Mouse (Mus musculus): ENCODE results near the gene Adgrv1. TPM values are rescaled to one million over a fixed set of nuclear protein-coding genes. Genes with fewer than 3 reads are reported as not detected.
A peak's percentile ranks its signal among the peaks of the same experiment; 100 is the strongest.

Adgrv1 gene
- polyA plus RNA-seq, 1 experiment from 2014 or later, result 2.4 TPM

- H3K4me1 ChIP-seq, result no peaks in the 10 kb centered on the region
- ATAC-seq (ENCODE audit: borderline replicate concordance, extremely low read depth, low FRiP score, low TSS enrichment), result peak; percentile 44; the same call in 1 of the 2 replicates
- H3K9ac ChIP-seq, result no peak overlapping the region
Measured at GRCm38 (mm10) chr13:81155322-81155721, 477.6 kb downstream of the Adgrv1 start.

GRCm38 (mm10) chr13:81144434-81144833, 488.5 kb downstream of the Adgrv1 start:
- no peak for ATAC-seq (ENCODE audit: borderline replicate concordance, extremely low read depth, low FRiP score, low TSS enrichment)
- H3K36me3 ChIP-seq, result no peaks in the 10 kb centered on the region
- 74% methylated on average over 1 of the region's 1 CpGs for WGBS
- no peaks in the 10 kb centered on the region for H3K4me1 ChIP-seq
- no peak overlapping the region for H3K27ac ChIP-seq
- no peaks in the 10 kb centered on the region for H3K27me3 ChIP-seq
- no peaks in the 10 kb centered on the region for H3K9me3 ChIP-seq
- no peak overlapping the region for H3K4me3 ChIP-seq
- no peak overlapping the region for H3K4me2 ChIP-seq
- no peak overlapping the region for H3K9ac ChIP-seq

More at GRCm38 (mm10) chr13:81155322-81155721, 477.6 kb downstream of the Adgrv1 start:
- no peak overlapping the region for H3K4me2 ChIP-seq
- no peak overlapping the region for H3K27ac ChIP-seq
- H3K36me3 ChIP-seq, result no peaks in the 10 kb centered on the region
- H3K9me3 ChIP-seq, result no peaks in the 10 kb centered on the region
- no peak overlapping the region for H3K4me3 ChIP-seq
- H3K27me3 ChIP-seq, result no peaks in the 10 kb centered on the region

GRCm38 (mm10) chr13:81142268-81142884, 490.6 kb downstream of the Adgrv1 start:
- Histone ChIP-seq H3K36me3 (no peaks in the 10 kb centered on the region), H3K9ac (no peak overlapping the region), H3K4me1 (no peaks in the 10 kb centered on the region), H3K27me3 (no peaks in the 10 kb centered on the region), H3K4me2 (no peak overlapping the region), H3K27ac (no peak overlapping the region), H3K9me3 (no peaks in the 10 kb centered on the region), H3K4me3 (no peak overlapping the region)
- no peak for ATAC-seq (ENCODE audit: borderline replicate concordance, extremely low read depth, low FRiP score, low TSS enrichment)
- WGBS, result 80% methylated on average over 6 of the region's 6 CpGs

GRCm38 (mm10) chr13:81136652-81137422, 496.1 kb downstream of the Adgrv1 start:
- peak overlapping the region; percentile 7; the same call in 1 of the 2 replicates for H3K4me2 ChIP-seq
- H3K36me3 ChIP-seq, result no peaks in the 10 kb centered on the region
- no peaks in the 10 kb centered on the region for H3K27me3 ChIP-seq
- ATAC-seq (ENCODE audit: borderline replicate concordance, extremely low read depth, low FRiP score, low TSS enrichment), result peak; percentile 88
- H3K9me3 ChIP-seq, result no peaks in the 10 kb centered on the region
- 29% methylated on average over 11 of the region's 11 CpGs for WGBS
- H3K9ac ChIP-seq, result no peak overlapping the region
- no peak overlapping the region for H3K4me3 ChIP-seq
- peak overlapping the region; percentile 60 for H3K27ac ChIP-seq
- H3K4me1 ChIP-seq, result peaks cover 39% of the 10 kb centered on the region

GRCm38 (mm10) chr13:81135953-81136352, 497.0 kb downstream of the Adgrv1 start:
- H3K9ac ChIP-seq, result no peak overlapping the region
- ATAC-seq (ENCODE audit: borderline replicate concordance, extremely low read depth, low FRiP score, low TSS enrichment), result peak; percentile 41; the same call in 1 of the 2 replicates

GRCm38 (mm10) chr13:81134412-81134811, 498.5 kb downstream of the Adgrv1 start:
- no peaks in the 10 kb centered on the region for H3K27me3 ChIP-seq
- ATAC-seq (ENCODE audit: borderline replicate concordance, extremely low read depth, low FRiP score, low TSS enrichment), result no peak
- H3K9ac ChIP-seq, result no peak overlapping the region
- peaks cover 41% of the 10 kb centered on the region for H3K4me1 ChIP-seq
- no peak overlapping the region for H3K4me2 ChIP-seq
- no peaks in the 10 kb centered on the region for H3K36me3 ChIP-seq
- H3K4me3 ChIP-seq, result no peak overlapping the region
- H3K9me3 ChIP-seq, result no peaks in the 10 kb centered on the region
- H3K27ac ChIP-seq, result no peak overlapping the region

More at GRCm38 (mm10) chr13:81135953-81136352, 497.0 kb downstream of the Adgrv1 start:
- H3K4me2 ChIP-seq, result no peak overlapping the region
- H3K27ac ChIP-seq, result peak overlapping the region; percentile 56
- H3K4me1 ChIP-seq, result peaks cover 41% of the 10 kb centered on the region
- H3K4me3 ChIP-seq, result no peak overlapping the region
- WGBS, result 51% methylated on average over 10 of the region's 10 CpGs
- no peaks in the 10 kb centered on the region for H3K36me3 ChIP-seq
- H3K27me3 ChIP-seq, result no peaks in the 10 kb centered on the region
- H3K9me3 ChIP-seq, result no peaks in the 10 kb centered on the region

GRCm38 (mm10) chr13:81133336-81133735, 499.6 kb downstream of the Adgrv1 start:
- H3K27me3 ChIP-seq, result no peaks in the 10 kb centered on the region
- H3K9ac ChIP-seq, result no peak overlapping the region
- 63% methylated on average over 4 of the region's 4 CpGs for WGBS
- no peaks in the 10 kb centered on the region for H3K36me3 ChIP-seq
- no peaks in the 10 kb centered on the region for H3K9me3 ChIP-seq
- peak overlapping the region; percentile 13; the same call in 1 of the 2 replicates for H3K27ac ChIP-seq
- peaks cover 41% of the 10 kb centered on the region for H3K4me1 ChIP-seq
- H3K4me2 ChIP-seq, result no peak overlapping the region
- ATAC-seq (ENCODE audit: borderline replicate concordance, extremely low read depth, low FRiP score, low TSS enrichment), result no peak
- no peak overlapping the region for H3K4me3 ChIP-seq

- no peaks in the 10 kb centered on the region for H3K9me3 ChIP-seq
- no peaks in the 10 kb centered on the region for H3K27me3 ChIP-seq
- WGBS, result 44% methylated on average over 5 of the region's 5 CpGs
- peaks cover 41% of the 10 kb centered on the region for H3K4me1 ChIP-seq
- H3K27ac ChIP-seq, result peak overlapping the region; percentile 13; the same call in 1 of the 2 replicates
- no peak overlapping the region for H3K9ac ChIP-seq
- no peak for ATAC-seq (ENCODE audit: borderline replicate concordance, extremely low read depth, low FRiP score, low TSS enrichment)
- no peak overlapping the region for H3K4me3 ChIP-seq
- no peaks in the 10 kb centered on the region for H3K36me3 ChIP-seq
- H3K4me2 ChIP-seq, result no peak overlapping the region
Measured at GRCm38 (mm10) chr13:81132691-81133090, 500.3 kb downstream of the Adgrv1 start.

- 41% methylated on average over 6 of the region's 6 CpGs for WGBS
- no peak; the same call in 1 of the 2 replicates for ATAC-seq (ENCODE audit: borderline replicate concordance, extremely low read depth, low FRiP score, low TSS enrichment)
- H3K9ac ChIP-seq, result no peak overlapping the region
- H3K4me3 ChIP-seq, result no peak overlapping the region
- peaks cover 39% of the 10 kb centered on the region for H3K4me1 ChIP-seq
- H3K9me3 ChIP-seq, result no peaks in the 10 kb centered on the region
- H3K27ac ChIP-seq, result 0 out of 2 replicates have a peak overlapping the region, but pooled peaks have one; percentile 27
- H3K27me3 ChIP-seq, result no peaks in the 10 kb centered on the region
- no peaks in the 10 kb centered on the region for H3K36me3 ChIP-seq
- H3K4me2 ChIP-seq, result no peak overlapping the region
Measured at GRCm38 (mm10) chr13:81131860-81132259, 501.1 kb downstream of the Adgrv1 start.

- 45% methylated on average over 4 of the region's 4 CpGs for WGBS
Measured at GRCm38 (mm10) chr13:81130742-81131524, 502.0 kb downstream of the Adgrv1 start.

GRCm38 (mm10) chr13:81125846-81126245, 507.1 kb downstream of the Adgrv1 start:
- no peak overlapping the region for H3K9ac ChIP-seq
- ATAC-seq (ENCODE audit: borderline replicate concordance, extremely low read depth, low FRiP score, low TSS enrichment), result no peak
- H3K27me3 ChIP-seq, result no peaks in the 10 kb centered on the region
- H3K36me3 ChIP-seq, result no peaks in the 10 kb centered on the region
- H3K4me3 ChIP-seq, result no peak overlapping the region
- no peak overlapping the region for H3K27ac ChIP-seq
- no peaks in the 10 kb centered on the region for H3K9me3 ChIP-seq
- H3K4me2 ChIP-seq, result no peak overlapping the region
- no peaks in the 10 kb centered on the region for H3K4me1 ChIP-seq
- WGBS, result 56% methylated on average over 4 of the region's 4 CpGs

More at GRCm38 (mm10) chr13:81130742-81131524, 502.0 kb downstream of the Adgrv1 start:
- no peaks in the 10 kb centered on the region for H3K27me3 ChIP-seq
- H3K4me3 ChIP-seq, result no peak overlapping the region
- H3K36me3 ChIP-seq, result no peaks in the 10 kb centered on the region
- peaks cover 31% of the 10 kb centered on the region for H3K4me1 ChIP-seq
- H3K9me3 ChIP-seq, result no peaks in the 10 kb centered on the region
- ATAC-seq (ENCODE audit: borderline replicate concordance, extremely low read depth, low FRiP score, low TSS enrichment), result no peak
- H3K4me2 ChIP-seq, result no peak overlapping the region
- H3K27ac ChIP-seq, result no peak overlapping the region
- H3K9ac ChIP-seq, result no peak overlapping the region
